Mouse (Mus musculus) limb, embryonic 15.5 days (tissue): ENCODE measurements at regions not wholly inside any gene's neighbourhood (a gene's known extent, or its start where the extent isn't known, plus 50 kb on each side); places are given as distances from the start of the nearest gene placed in this dataset.

Experiments used
- ATAC-seq: fragments of 200-750 bp; cut with Nextera tagmentation; 2 replicates; pipeline ENCODE4 v1.8.0; 2017; ENCODE audit warnings: low read depth, moderate TSS enrichment; ENCODE audit not compliant: insufficient number of reproducible peaks, low FRiP score, low TSS enrichment
- H3K27ac ChIP-seq: fragments of 300-500 bp; sonication (generic); 2 replicates; pipeline ENCODE4 v1.5.1; 2015; ENCODE audit warnings: moderate library complexity, mild to moderate bottlenecking, inconsistent platforms
- H3K27me3 ChIP-seq: fragments of 300-500 bp; sonication (generic); 2 replicates; pipeline ENCODE4 v1.6.1; 2015; ENCODE audit warnings: inconsistent platforms
- H3K36me3 ChIP-seq: fragments of 300-500 bp; sonication (generic); 2 replicates; pipeline ENCODE4 v1.6.1; 2015; ENCODE audit warnings: inconsistent platforms
- H3K4me1 ChIP-seq: fragments of 300-500 bp; sonication (generic); 2 replicates; pipeline ENCODE4 v1.6.1; 2015; ENCODE audit warnings: inconsistent platforms
- H3K4me2 ChIP-seq: fragments of 300-500 bp; sonication (generic); 2 replicates; pipeline ENCODE4 v1.6.1; 2015; ENCODE audit warnings: mild to moderate bottlenecking, inconsistent platforms
- H3K4me3 ChIP-seq: fragments of 300-500 bp; sonication (generic); 2 replicates; pipeline ENCODE4 v1.5.1; 2015; ENCODE audit warnings: mild to moderate bottlenecking, inconsistent platforms
- H3K9ac ChIP-seq: fragments of 300-500 bp; sonication (generic); 2 replicates; pipeline ENCODE4 v1.6.1; 2015; ENCODE audit warnings: inconsistent platforms
- H3K9me3 ChIP-seq: fragments of 300-500 bp; sonication (generic); 2 replicates; pipeline ENCODE4 v1.6.1; 2016; ENCODE audit warnings: inconsistent platforms
- WGBS: fragments of 180-500 bp; shearing (Covaris S2); methylation state at CpG from one replicate; pipeline ENCODE4 v1.1.7; 2015; 5-methylcytosine and 5-hydroxymethylcytosine counted together

DNA sequence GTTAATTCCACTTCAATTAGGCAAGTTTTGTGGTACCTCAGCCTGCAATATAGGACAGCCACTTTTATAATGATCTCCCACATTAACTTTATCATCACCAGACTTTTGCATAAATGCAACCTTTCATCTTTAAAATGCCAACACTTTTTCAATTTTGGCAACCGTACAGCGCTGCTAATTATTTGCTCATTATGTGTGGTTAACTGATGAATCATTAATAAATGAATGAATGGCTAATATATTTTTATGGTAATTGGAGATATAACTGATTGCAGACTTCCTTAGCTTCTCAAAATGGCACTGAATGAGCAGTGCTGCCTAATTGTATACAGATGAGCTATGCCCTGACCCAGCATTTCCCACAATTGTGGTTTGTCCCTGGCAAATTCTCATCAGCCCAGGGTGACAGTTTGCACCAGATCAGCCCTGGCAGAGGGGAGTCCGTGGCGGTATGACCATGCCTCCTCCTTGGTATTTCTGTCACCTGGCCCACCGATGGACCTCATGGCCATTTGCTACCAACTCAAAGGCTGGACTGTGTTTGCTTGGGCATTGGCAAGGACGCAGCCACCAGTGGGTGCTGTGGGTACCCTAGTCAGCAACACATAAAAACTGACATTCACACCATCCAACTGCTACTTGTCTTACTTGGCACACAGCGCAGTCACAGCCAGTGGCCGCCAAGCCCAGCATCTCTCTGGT is 173.7 kb upstream of the Lmo4 start:
- Histone ChIP-seq H3K27ac (peak overlapping the region; percentile 60; the same call in 1 of the 2 replicates), H3K9ac (no peak overlapping the region), H3K27me3 (no peaks in the 10 kb centered on the region; the same call in 1 of the 2 replicates), H3K4me1 (peaks cover 48% of the 10 kb centered on the region), H3K4me3 (no peak overlapping the region), H3K4me2 (no peak overlapping the region), H3K9me3 (no peaks in the 10 kb centered on the region), H3K36me3 (no peaks in the 10 kb centered on the region)
- 57% methylated on average over 8 of the region's 8 CpGs for WGBS
- no peak for ATAC-seq

DNA sequence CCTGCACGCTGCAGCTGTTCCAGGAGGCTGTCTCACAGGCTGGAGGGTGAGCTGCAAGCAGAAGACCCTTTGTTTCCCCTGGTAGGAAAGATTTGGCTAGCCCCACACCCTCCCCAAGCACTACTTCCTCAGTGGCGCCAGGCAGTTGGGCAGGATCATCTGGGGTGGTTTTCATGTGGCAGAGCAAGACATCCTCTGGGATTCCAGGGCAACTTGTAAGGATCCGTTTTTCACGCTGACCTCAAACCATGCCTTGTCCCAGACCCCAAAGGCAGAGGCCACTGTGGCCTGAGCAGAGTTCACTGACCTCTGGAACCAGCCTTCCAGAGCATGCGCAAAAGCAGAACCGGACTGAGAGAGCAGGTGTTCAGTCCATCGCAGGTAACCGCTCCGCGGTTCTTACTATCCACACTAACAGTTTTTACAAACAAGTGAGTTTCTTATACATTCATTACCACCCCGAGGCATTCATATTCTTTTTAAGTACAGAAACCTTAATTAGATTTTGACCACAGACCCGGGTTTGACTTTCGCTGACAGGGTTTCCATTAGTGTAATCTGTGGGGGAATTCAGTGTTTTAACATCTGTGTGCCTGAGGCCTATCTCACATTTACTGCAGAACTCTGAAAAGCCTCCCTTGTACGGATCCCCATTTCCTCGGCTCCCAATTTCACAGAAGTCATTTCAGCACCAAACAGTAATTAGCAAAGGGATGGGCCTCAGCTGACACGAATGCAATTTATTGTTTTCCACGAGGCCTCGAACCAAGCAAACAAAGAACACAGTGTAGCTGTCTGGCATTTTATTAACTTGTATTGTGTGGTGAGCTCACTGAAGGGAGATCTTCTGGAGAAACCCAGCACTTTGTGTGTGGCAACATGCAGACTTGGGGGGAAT is 172.9 kb upstream of the Lmo4 start:
- 25% methylated on average over 18 of the region's 18 CpGs for WGBS
- Histone ChIP-seq H3K27me3 (no peaks in the 10 kb centered on the region; the same call in 1 of the 2 replicates), H3K4me2 (no peak overlapping the region), H3K9ac (no peak overlapping the region), H3K4me1 (peaks cover 48% of the 10 kb centered on the region), H3K27ac (peak overlapping the region; percentile 60; the same call in 1 of the 2 replicates), H3K4me3 (no peak overlapping the region), H3K36me3 (no peaks in the 10 kb centered on the region), H3K9me3 (no peaks in the 10 kb centered on the region)
- ATAC-seq: no peak

DNA sequence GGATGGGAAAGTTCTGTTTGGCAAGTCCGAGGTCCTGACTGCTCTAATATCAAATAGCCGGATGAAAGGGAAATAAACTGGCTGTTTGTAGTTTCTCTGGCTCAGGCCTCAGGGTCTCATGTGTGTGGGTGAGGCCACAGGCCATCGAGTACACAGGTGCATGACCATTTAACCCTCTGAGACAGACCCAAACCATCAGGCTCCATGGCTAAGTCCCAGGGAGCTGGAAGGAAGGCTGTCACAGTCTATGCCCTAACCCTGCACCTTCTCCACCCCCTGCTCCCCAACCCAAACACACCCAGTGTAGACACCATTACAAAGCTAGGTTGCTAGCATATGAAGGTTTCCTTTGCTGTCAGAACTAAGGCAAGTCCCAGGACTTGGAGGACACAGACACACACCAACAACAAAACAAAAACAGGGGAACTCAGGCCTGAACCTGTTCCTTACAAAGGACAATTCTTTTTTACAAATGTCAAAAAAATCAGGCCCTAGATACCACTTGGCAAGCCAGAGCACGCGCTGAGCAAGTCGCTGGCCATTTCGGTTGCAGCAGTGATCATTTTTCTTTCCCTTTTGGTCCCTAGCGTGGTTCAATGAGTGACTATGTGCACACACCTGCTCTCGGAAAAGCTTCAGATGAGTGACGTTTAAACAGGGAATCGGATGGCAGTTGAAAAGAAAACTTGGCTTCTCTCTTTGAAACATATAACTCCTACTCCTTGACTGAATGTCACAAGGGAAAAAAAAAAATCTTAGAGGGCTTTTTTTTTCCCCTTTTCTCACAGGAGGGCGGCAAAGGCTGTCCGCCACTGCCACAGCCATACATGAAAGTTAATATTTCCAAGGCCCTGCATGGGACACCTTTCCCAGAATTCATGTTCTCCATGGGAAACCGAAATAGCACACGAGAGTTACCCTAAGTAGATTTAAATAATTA is 171.7 kb upstream of the Lmo4 start:
- no peak overlapping the region for H3K27ac ChIP-seq
- WGBS: 60% methylated on average over 15 of the region's 15 CpGs

DNA sequence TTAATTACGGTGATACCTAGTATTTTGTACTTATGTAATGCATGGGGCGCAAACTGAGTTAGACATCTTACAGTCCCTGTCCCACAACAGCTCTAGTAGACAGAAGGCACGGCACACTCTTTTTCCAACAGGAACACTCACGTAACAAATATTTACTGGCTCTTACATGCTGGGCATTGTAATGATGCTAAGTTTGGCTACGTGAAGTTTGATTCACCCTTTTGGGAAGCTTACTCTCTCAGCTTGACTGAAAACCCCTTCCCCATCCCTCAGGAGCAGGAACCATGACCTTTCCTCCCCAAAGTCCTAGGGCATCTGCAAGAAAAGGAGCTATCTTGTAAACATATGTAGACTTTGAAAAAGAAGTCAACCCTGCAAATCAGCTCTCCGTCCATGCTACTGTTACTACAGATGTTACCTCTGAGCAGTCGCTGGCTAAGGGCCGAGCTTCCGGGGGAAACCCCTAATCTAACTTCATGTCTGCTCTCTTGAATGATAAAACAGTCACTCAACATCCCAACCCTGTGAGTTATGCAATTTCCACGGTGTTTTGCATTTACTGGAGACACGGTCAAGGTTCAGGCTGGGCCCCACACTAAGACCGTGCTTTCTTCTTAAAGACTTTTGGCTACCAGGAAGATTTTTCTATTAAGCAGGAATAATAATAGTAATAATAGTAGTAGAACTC is 170.8 kb upstream of the Lmo4 start:
- Histone ChIP-seq H3K36me3 (no peaks in the 10 kb centered on the region), H3K4me2 (no peak overlapping the region), H3K27ac (no peak overlapping the region), H3K4me1 (peaks cover 36% of the 10 kb centered on the region), H3K9ac (no peak overlapping the region), H3K27me3 (no peaks in the 10 kb centered on the region; the same call in 1 of the 2 replicates), H3K4me3 (no peak overlapping the region), H3K9me3 (no peaks in the 10 kb centered on the region)
- ATAC-seq: no peak
- 71% methylated on average over 12 of the region's 12 CpGs for WGBS

More for the DNA sequence above, 171.7 kb upstream of the Lmo4 start:
- Histone ChIP-seq H3K9ac (no peak overlapping the region), H3K9me3 (no peaks in the 10 kb centered on the region), H3K4me3 (no peak overlapping the region), H3K4me1 (peaks cover 43% of the 10 kb centered on the region), H3K36me3 (no peaks in the 10 kb centered on the region), H3K27me3 (no peaks in the 10 kb centered on the region; the same call in 1 of the 2 replicates), H3K4me2 (no peak overlapping the region)
- ATAC-seq: no peak

DNA sequence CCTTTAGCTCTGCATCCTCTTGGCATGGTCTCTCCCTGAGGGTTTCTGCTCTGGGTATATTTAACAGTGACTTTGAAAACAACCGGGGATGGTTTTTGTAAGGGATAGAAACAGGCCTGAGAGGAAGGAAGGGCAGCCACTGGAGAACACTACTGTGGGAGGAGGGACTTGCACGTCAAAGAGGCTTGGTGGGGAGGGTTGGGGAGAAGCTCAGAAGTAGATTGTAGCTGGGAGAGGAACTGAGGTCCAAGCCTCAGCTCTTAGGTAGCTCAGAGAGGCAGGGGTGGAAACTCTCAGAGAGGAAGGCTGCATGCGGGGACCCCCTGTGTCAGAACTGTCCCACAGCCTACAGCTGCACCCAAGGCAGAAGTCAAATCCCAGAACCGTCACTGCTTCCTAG is 163.3 kb upstream of the Lmo4 start:
- Histone ChIP-seq H3K9me3 (no peaks in the 10 kb centered on the region), H3K4me2 (no peak overlapping the region), H3K27me3 (no peaks in the 10 kb centered on the region; the same call in 1 of the 2 replicates), H3K4me3 (no peak overlapping the region), H3K27ac (no peak overlapping the region), H3K36me3 (no peaks in the 10 kb centered on the region), H3K9ac (no peak overlapping the region), H3K4me1 (peaks cover 17% of the 10 kb centered on the region)
- WGBS: 63% methylated on average over 4 of the region's 4 CpGs
- no peak for ATAC-seq

DNA sequence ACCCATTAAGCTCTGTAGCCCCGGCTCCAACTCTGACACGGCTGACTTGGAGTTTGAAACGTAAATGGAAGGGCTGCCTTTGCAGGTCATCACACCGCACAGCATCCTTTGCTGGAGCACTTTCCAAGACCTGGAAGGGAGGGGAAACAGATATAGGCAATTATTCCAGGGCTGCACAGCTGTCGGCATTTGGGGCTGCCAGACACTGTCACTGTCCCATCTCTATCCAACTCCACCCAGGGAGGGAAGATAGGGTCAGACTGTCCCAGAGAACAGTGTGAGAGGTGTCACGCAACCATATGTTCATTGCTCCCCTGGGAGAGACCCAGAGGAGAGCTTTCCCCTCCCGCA is 162.7 kb upstream of the Lmo4 start:
- no peaks in the 10 kb centered on the region for H3K9me3 ChIP-seq
- WGBS: 24% methylated on average over 7 of the region's 7 CpGs
- peak overlapping the region; percentile 41 for H3K4me2 ChIP-seq
- no peak overlapping the region for H3K27ac ChIP-seq
- no peaks in the 10 kb centered on the region; the same call in 1 of the 2 replicates for H3K27me3 ChIP-seq
- H3K36me3 ChIP-seq: no peaks in the 10 kb centered on the region
- no peak overlapping the region for H3K9ac ChIP-seq
- ATAC-seq: no peak
- H3K4me3 ChIP-seq: peak overlapping the region; percentile 27
- peaks cover 17% of the 10 kb centered on the region for H3K4me1 ChIP-seq

DNA sequence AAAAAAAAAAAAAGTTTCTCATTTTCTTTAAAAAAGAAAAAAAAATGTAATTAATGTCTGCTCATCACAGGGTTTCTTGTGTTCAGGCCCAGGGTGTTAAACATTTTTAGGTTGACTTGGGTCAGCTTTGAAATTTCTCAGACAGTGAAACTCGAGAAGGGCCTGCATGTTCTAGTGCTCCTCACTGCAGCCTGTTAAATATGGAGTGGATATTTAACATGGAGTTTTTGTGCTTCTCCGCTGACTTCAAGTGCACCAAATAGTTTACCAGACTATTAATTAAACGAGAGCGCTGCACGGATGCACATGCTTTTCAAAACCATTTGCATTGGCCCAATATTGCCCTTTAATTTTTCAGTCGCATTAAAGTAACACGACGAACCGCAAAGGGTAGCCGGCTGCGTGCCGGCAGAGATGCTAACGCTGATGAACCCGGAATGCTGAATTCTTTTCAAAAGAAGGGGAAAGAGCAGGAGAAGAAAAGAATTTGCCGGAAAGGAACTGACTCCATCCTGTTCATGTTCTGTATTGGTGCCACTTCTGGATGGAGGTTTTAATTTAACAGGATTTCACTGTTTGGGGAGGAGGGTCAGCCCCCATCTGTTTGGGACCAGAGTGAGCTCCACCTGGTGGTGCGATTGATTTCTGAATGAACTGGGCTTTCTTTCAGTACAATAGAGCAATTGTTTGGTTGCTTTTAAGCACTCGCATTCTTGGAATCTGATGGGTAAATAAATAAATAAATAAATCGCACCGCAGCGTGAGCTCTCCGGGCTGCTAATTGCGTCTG is 162.2 kb upstream of the Lmo4 start:
- 22% methylated on average over 22 of the region's 22 CpGs for WGBS
- H3K4me1 ChIP-seq: peaks cover 20% of the 10 kb centered on the region
- H3K9me3 ChIP-seq: no peaks in the 10 kb centered on the region
- H3K36me3 ChIP-seq: no peaks in the 10 kb centered on the region
- ATAC-seq: no peak
- peak overlapping the region; percentile 27 for H3K4me3 ChIP-seq
- H3K27ac ChIP-seq: 0 out of 2 replicates have a peak overlapping the region, but pooled peaks have one; percentile 22
- H3K4me2 ChIP-seq: peak overlapping the region; percentile 41
- no peak overlapping the region for H3K9ac ChIP-seq
- H3K27me3 ChIP-seq: no peaks in the 10 kb centered on the region; the same call in 1 of the 2 replicates

DNA sequence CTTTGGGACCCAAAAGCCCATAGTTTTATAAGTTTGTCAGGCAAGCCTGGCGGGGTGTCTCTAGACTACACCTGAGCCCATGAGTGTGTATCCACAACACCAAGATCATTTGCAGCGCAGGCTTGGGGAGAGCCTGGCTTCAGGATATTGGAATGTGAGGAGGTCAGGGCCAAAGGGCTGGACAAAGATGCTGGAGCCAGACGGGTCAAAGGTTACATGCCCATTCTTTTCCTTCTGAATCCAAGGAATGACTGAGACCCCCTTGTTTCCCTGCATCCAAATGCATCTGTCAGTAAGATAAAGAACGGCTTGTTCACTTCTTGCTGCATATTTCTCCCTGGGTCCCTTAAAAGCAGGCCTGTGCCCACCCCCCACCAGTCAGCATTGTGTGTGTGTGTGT is 160.9 kb upstream of the Lmo4 start:
- Histone ChIP-seq H3K27ac (no peak overlapping the region), H3K4me1 (peaks cover 20% of the 10 kb centered on the region), H3K4me2 (no peak overlapping the region), H3K4me3 (no peak overlapping the region), H3K9me3 (no peaks in the 10 kb centered on the region), H3K36me3 (no peaks in the 10 kb centered on the region), H3K9ac (no peak overlapping the region), H3K27me3 (no peaks in the 10 kb centered on the region; the same call in 1 of the 2 replicates)
- ATAC-seq: no peak
- WGBS: 70% methylated on average over 4 of the region's 4 CpGs

DNA sequence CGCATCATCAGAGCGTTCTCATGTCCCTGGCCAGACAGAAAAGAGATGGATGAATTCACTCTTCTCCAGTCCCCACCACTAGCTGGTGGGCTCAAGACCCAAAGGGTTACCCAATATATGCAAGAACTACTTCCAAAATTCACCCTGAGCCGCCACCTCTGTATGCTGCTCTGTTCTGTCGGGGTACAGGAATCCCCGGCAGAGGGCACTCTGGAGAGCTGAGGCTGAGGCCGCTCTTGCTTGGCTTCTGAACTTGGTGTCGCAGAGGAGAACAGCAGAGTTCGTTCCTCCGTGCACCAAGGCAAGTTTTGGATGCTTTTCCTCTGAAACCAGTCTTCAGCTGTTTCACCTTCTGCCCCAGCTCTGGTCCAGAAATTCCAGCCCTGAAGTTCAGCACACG is 157.5 kb upstream of the Lmo4 start:
- WGBS: 63% methylated on average over 10 of the region's 10 CpGs

DNA sequence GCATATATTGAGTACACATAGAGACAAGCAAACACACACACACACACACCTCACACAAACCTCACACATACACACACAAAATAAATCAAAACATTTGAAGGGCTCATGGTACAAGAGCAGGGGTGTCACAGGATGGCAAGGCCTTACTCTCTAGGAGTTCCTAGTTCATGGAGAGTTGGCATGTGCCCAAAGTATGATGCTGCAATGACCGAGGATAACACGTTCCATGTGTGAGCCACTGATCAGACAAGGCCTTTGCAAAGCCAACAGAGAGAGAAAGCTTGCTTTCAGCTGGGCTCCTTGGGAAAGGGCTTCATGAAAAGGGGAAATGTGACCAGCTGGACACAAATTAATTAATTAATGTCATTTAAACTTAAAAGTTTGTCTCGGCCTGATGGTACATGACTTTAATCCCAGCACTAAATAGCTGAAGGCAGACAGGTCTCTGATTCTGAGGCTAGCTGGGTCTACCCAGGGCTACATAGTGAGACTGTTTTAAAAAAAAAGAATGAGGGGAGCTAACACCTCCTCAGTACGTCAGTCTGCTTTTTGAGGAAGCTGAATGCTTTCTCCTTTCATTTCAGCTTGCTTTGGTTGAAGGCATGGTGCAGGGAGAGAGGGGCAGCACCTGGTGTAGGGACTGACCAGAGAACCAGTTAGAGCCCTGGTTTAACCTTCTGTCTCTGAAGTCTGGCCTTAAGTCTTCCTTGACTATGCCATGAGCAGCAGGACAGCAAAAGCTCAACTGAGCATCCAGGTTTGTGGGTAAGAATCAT is 156.4 kb upstream of the Lmo4 start:
- Histone ChIP-seq H3K36me3 (no peaks in the 10 kb centered on the region), H3K27ac (no peak overlapping the region), H3K27me3 (0 out of 2 replicates have a peak, but pooled peaks cover 6% of the 10 kb centered on the region), H3K4me1 (0 out of 2 replicates have a peak, but pooled peaks cover 6% of the 10 kb centered on the region), H3K9me3 (no peaks in the 10 kb centered on the region), H3K9ac (no peak overlapping the region), H3K4me3 (no peak overlapping the region), H3K4me2 (no peak overlapping the region)
- WGBS: 72% methylated on average over 4 of the region's 4 CpGs
- no peak for ATAC-seq

More for the DNA sequence above, 157.5 kb upstream of the Lmo4 start:
- Histone ChIP-seq H3K27me3 (0 out of 2 replicates have a peak, but pooled peaks cover 6% of the 10 kb centered on the region), H3K4me3 (no peak overlapping the region), H3K9me3 (no peaks in the 10 kb centered on the region), H3K36me3 (no peaks in the 10 kb centered on the region), H3K4me2 (no peak overlapping the region), H3K9ac (no peak overlapping the region), H3K27ac (no peak overlapping the region), H3K4me1 (peaks cover 11% of the 10 kb centered on the region)
- no peak for ATAC-seq
